22 mouse cellular contexts compared by ENCODE assay signal in the genomic region with DNA sequence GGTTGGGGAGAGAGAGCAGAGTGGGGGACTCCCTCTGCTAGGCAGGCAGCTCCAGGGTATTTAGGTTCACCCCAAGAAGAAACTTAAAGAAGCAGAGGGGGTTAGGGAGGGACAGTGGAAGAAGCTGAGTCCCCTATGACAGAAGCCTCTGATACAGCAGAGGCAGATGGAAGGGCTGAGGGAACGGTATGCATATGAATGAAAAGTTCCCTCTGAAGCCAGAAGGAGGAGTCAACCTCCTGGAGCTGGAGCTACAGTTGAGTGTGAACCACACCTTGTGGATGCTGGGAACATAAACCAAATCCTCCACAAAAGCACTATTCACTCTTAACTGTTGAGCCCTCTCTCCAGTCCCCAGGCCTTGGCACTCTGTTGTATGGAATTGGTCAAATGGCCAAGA.
"Had no signal": no experiment of that assay in that cellular context is flagged by ENCODE, and none has a peak within 500 bp of the region (broad histone marks: within the 10 kb centered on the region; RNA-seq: fewer than 3 reads in every experiment).

No protein-coding gene starts in this region.

- DNase-seq: gastrocnemius, postnatal 14 days; gastrocnemius, postnatal 36 days; heart, adult 18-20 months; heart, postnatal 10 days; heart, postnatal 4 days; kidney, adult 18-20 months; kidney, adult 8-10 months; kidney, postnatal 10 days; kidney, postnatal 25 days; kidney, postnatal 4 days; liver, embryonic 13.5 days had no signal

- H3K36me3 ChIP-seq: heart, embryonic 10.5 days; heart, embryonic 12.5 days; hindbrain, embryonic 10.5 days; hindbrain, embryonic 12.5 days; intestine, embryonic 15.5 days; limb, embryonic 13.5 days; limb, embryonic 15.5 days; liver, embryonic 13.5 days; liver, embryonic 15.5 days had no signal

- H3K4me1 ChIP-seq: heart, embryonic 10.5 days; heart, embryonic 12.5 days; hindbrain, embryonic 10.5 days; hindbrain, embryonic 12.5 days; intestine, embryonic 15.5 days; limb, embryonic 13.5 days; limb, embryonic 15.5 days; liver, embryonic 13.5 days; liver, embryonic 15.5 days had no signal

- H3K27ac ChIP-seq: heart, embryonic 10.5 days; hindbrain, embryonic 10.5 days; hindbrain, embryonic 12.5 days; hindbrain, embryonic 14.5 days; intestine, embryonic 15.5 days; layer of hippocampus, adult 2 months; left cerebral cortex, adult 2 months; limb, embryonic 13.5 days; limb, embryonic 15.5 days; liver, embryonic 13.5 days; liver, embryonic 15.5 days had no signal

- H3K9ac ChIP-seq: heart, embryonic 12.5 days; hindbrain, embryonic 12.5 days; hindbrain, embryonic 14.5 days; intestine, embryonic 15.5 days; limb, embryonic 13.5 days; limb, embryonic 15.5 days; liver, embryonic 13.5 days; liver, embryonic 15.5 days had no signal

- H3K4me3 ChIP-seq: heart, embryonic 10.5 days; heart, embryonic 12.5 days; hindbrain, embryonic 10.5 days; hindbrain, embryonic 12.5 days; intestine, embryonic 15.5 days; layer of hippocampus, adult 2 months; left cerebral cortex, adult 2 months; limb, embryonic 13.5 days; limb, embryonic 15.5 days; liver, embryonic 13.5 days; liver, embryonic 15.5 days had no signal

- H3K9me3 ChIP-seq: heart, embryonic 10.5 days; heart, embryonic 12.5 days; hindbrain, embryonic 10.5 days; hindbrain, embryonic 12.5 days; intestine, embryonic 15.5 days; limb, embryonic 15.5 days; liver, embryonic 13.5 days; liver, embryonic 15.5 days had no signal
